Mouse (Mus musculus): Measurements from ENCODE around the gene Cetn3. TPM values are rescaled to one million over a fixed set of nuclear protein-coding genes. Genes with fewer than 3 reads are reported as not detected.

The Cetn3 gene
- polyA plus RNA-seq, 1 experiment from 2014 or later, result 208 TPM

- Histone ChIP-seq H3K4me1 (no peaks in the 10 kb centered on the region), H3K4me3 (replicated peaks) (no peak overlapping the region), H3K27me3 (no peaks in the 10 kb centered on the region), H3K4me2 (no peak overlapping the region), H3K27ac (no peak overlapping the region), H3K36me3 (no peaks in the 10 kb centered on the region), H3K9ac (no peak overlapping the region), H3K9me3 (replicated peaks) (no peaks in the 10 kb centered on the region)
- no peak for ATAC-seq (replicated peaks; ENCODE audit: low FRiP score)
- 83% methylated on average over 3 of the region's 3 CpGs for WGBS
These were observed 6.7 kb upstream of the Cetn3 start for GRCm38 (mm10) chr13:81776217-81776616.

GRCm38 (mm10) chr13:81782475-81782874 lies 402 bp upstream of the Cetn3 start:
- peak overlapping the region; percentile 100 for H3K27ac ChIP-seq
- ATAC-seq (replicated peaks; ENCODE audit: low FRiP score), result no peak
- peaks cover 22% of the 10 kb centered on the region for H3K4me1 ChIP-seq
- 36% methylated on average over 9 of the region's 9 CpGs for WGBS
- peak overlapping the region; percentile 89 for H3K9ac ChIP-seq
- no peaks in the 10 kb centered on the region for H3K9me3 ChIP-seq (replicated peaks)
- H3K36me3 ChIP-seq, result peaks cover 11% of the 10 kb centered on the region
- peak overlapping the region; percentile 82 for H3K4me2 ChIP-seq
- H3K27me3 ChIP-seq, result no peaks in the 10 kb centered on the region
- peak overlapping the region; percentile 84 for H3K4me3 ChIP-seq (replicated peaks)

GRCm38 (mm10) chr13:81783405-81784342 lies 797 bp downstream of the Cetn3 start:
- peaks cover 21% of the 10 kb centered on the region for H3K36me3 ChIP-seq
- H3K4me2 ChIP-seq, result peak overlapping the region; percentile 82
- under 1% methylated on average over 62 of the region's 62 CpGs for WGBS
- peaks cover 22% of the 10 kb centered on the region for H3K4me1 ChIP-seq
- H3K9ac ChIP-seq, result peak overlapping the region; percentile 89
- peak overlapping the region; percentile 84 for H3K4me3 ChIP-seq (replicated peaks)
- H3K27me3 ChIP-seq, result no peaks in the 10 kb centered on the region
- peak; percentile 99 for ATAC-seq (replicated peaks; ENCODE audit: low FRiP score)
- H3K9me3 ChIP-seq (replicated peaks), result no peaks in the 10 kb centered on the region
- H3K27ac ChIP-seq, result peak overlapping the region; percentile 100

DNA sequence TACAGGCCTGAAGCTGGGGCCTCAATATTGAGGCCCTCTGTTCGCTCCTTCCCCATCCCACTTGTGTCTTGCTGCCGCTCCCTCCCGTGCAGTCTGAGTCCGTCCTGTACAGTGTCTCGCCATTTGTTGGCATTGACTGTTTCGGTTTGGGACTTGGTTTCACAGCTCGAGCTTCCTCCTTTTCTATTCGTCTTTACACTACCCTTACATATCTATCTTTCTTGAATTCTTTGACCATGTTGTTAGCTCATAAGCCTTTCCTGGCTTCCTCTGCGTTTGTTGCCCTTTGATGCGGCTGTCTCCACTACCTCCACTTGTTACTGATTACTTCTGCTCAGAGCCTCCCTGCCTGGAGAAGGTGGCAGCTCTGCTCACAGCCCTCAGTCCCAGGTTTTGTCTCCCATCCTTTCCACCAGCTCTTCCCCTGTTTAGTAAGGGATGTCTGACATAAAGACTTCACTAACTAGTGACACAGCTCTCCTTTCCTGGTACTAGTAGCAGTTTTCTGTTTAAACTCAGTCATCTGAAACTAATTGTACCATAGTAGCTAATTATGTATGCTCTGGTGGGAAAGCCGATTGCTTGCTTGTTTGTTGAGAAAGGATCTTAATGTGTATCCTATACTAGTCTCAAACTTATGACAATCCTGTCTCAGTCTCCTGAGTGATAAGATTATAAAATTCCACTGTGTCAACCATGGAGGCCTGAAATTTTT lies 3.0 kb downstream of the Cetn3 start:
- Histone ChIP-seq H3K27ac (no peak overlapping the region), H3K4me1 (peaks cover 22% of the 10 kb centered on the region), H3K27me3 (no peaks in the 10 kb centered on the region), H3K9me3 (replicated peaks) (no peaks in the 10 kb centered on the region), H3K9ac (no peak overlapping the region), H3K4me2 (no peak overlapping the region), H3K4me3 (replicated peaks) (no peak overlapping the region), H3K36me3 (peaks cover 38% of the 10 kb centered on the region)
- no peak for ATAC-seq (replicated peaks; ENCODE audit: low FRiP score)
- WGBS, result 75% methylated on average over 11 of the region's 11 CpGs

DNA sequence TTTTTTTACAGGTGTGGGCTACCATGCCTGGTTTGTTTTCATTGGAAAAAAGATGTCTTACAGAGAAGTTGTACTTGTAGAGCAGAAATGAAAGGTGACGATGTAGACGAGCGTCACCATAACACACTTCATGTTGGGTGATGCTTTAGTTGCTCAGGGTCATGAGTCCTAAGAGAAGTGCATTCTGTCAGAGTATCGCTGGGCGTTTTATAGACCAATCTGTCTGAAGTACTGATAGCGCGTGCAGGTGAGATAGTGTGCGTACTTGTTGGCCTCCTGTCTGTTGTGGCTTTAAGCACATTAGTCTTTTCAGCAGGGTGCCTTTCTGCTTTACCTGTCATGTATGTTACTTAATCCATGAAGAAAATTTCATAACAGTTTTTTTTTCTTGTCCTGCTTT lies 7.3 kb downstream of the Cetn3 start:
- Histone ChIP-seq H3K4me3 (replicated peaks) (no peak overlapping the region), H3K9ac (no peak overlapping the region), H3K36me3 (peaks cover 49% of the 10 kb centered on the region), H3K27me3 (no peaks in the 10 kb centered on the region), H3K4me2 (no peak overlapping the region), H3K9me3 (replicated peaks) (no peaks in the 10 kb centered on the region), H3K4me1 (peaks cover 10% of the 10 kb centered on the region), H3K27ac (no peak overlapping the region)
- WGBS, result 96% methylated on average over 8 of the region's 8 CpGs
- ATAC-seq (replicated peaks; ENCODE audit: low FRiP score), result no peak

GRCm38 (mm10) chr13:81791861-81792260 lies 9.0 kb downstream of the Cetn3 start:
- H3K27ac ChIP-seq, result no peak overlapping the region
- H3K4me3 ChIP-seq (replicated peaks), result no peak overlapping the region
- H3K4me2 ChIP-seq, result no peak overlapping the region
- H3K36me3 ChIP-seq, result peaks cover 47% of the 10 kb centered on the region
- no peak overlapping the region for H3K9ac ChIP-seq
- 80% methylated on average over 8 of the region's 8 CpGs for WGBS
- no peaks in the 10 kb centered on the region for H3K9me3 ChIP-seq (replicated peaks)
- H3K4me1 ChIP-seq, result peaks cover 3% of the 10 kb centered on the region; the same call in 1 of the 2 replicates
- no peak for ATAC-seq (replicated peaks; ENCODE audit: low FRiP score)
- no peaks in the 10 kb centered on the region for H3K27me3 ChIP-seq

GRCm38 (mm10) chr13:81793850-81794249 lies 11.0 kb downstream of the Cetn3 start:
- no peak overlapping the region for H3K27ac ChIP-seq
- ATAC-seq (replicated peaks; ENCODE audit: low FRiP score), result no peak
- WGBS, result 50% methylated on average over 1 of the region's 1 CpGs
- H3K27me3 ChIP-seq, result no peaks in the 10 kb centered on the region
- peaks cover 3% of the 10 kb centered on the region; the same call in 1 of the 2 replicates for H3K4me1 ChIP-seq
- H3K9ac ChIP-seq, result no peak overlapping the region
- peaks cover 32% of the 10 kb centered on the region for H3K36me3 ChIP-seq
- no peak overlapping the region for H3K4me2 ChIP-seq
- H3K9me3 ChIP-seq (replicated peaks), result no peaks in the 10 kb centered on the region
- H3K4me3 ChIP-seq (replicated peaks), result no peak overlapping the region

- Histone ChIP-seq H3K4me3 (replicated peaks) (no peak overlapping the region), H3K27me3 (no peaks in the 10 kb centered on the region), H3K27ac (no peak overlapping the region), H3K4me1 (no peaks in the 10 kb centered on the region), H3K9me3 (replicated peaks) (no peaks in the 10 kb centered on the region), H3K36me3 (peaks cover 10% of the 10 kb centered on the region), H3K4me2 (no peak overlapping the region), H3K9ac (no peak overlapping the region)
- ATAC-seq (replicated peaks; ENCODE audit: low FRiP score), result no peak
- WGBS, result 42% methylated on average over 3 of the region's 3 CpGs
These were observed 18.2 kb downstream of the Cetn3 start for GRCm38 (mm10) chr13:81801121-81801520.

- no peak for ATAC-seq (replicated peaks; ENCODE audit: low FRiP score)
- Histone ChIP-seq H3K4me2 (no peak overlapping the region), H3K9ac (no peak overlapping the region), H3K27ac (no peak overlapping the region), H3K36me3 (peaks cover 10% of the 10 kb centered on the region), H3K27me3 (no peaks in the 10 kb centered on the region), H3K4me3 (replicated peaks) (no peak overlapping the region), H3K9me3 (replicated peaks) (no peaks in the 10 kb centered on the region), H3K4me1 (no peaks in the 10 kb centered on the region)
- 94% methylated on average over 4 of the region's 4 CpGs for WGBS
These were observed 20.8 kb downstream of the Cetn3 start for GRCm38 (mm10) chr13:81803713-81804112.

DNA sequence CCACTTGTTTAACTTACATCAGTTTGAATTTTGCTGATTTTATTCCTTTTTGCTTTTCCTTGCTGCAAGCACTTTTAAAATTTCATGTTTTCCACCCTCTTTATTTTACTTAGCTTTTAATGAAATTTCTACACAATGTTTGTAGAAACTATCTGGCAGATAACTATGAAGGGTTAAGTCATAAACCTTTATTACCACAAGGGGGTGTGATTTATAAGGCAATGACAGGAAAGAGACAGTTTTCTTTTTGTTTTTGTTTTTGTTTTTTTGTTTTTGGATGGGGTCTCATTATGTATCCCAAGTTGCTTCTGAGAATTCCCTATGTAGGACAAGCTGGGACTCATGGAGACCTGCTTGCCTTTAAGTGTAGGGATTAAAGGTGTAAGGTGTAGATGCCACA lies 39.9 kb downstream of the Cetn3 start:
- no peak overlapping the region for H3K4me2 ChIP-seq
- H3K4me3 ChIP-seq (replicated peaks), result no peak overlapping the region
- ATAC-seq (replicated peaks; ENCODE audit: low FRiP score), result no peak
- no peaks in the 10 kb centered on the region for H3K9me3 ChIP-seq (replicated peaks)
- H3K36me3 ChIP-seq, result no peaks in the 10 kb centered on the region
- H3K27me3 ChIP-seq, result no peaks in the 10 kb centered on the region
- H3K9ac ChIP-seq, result no peak overlapping the region
- no peaks in the 10 kb centered on the region for H3K4me1 ChIP-seq
- H3K27ac ChIP-seq, result no peak overlapping the region

GRCm38 (mm10) chr13:81824576-81825330 lies 41.9 kb downstream of the Cetn3 start:
- no peak for ATAC-seq (replicated peaks; ENCODE audit: low FRiP score)
- Histone ChIP-seq H3K27ac (no peak overlapping the region), H3K4me1 (no peaks in the 10 kb centered on the region), H3K9ac (no peak overlapping the region), H3K27me3 (no peaks in the 10 kb centered on the region), H3K4me3 (replicated peaks) (no peak overlapping the region), H3K4me2 (no peak overlapping the region), H3K36me3 (no peaks in the 10 kb centered on the region), H3K9me3 (replicated peaks) (no peaks in the 10 kb centered on the region)
- 38% methylated on average over 11 of the region's 11 CpGs for WGBS

DNA sequence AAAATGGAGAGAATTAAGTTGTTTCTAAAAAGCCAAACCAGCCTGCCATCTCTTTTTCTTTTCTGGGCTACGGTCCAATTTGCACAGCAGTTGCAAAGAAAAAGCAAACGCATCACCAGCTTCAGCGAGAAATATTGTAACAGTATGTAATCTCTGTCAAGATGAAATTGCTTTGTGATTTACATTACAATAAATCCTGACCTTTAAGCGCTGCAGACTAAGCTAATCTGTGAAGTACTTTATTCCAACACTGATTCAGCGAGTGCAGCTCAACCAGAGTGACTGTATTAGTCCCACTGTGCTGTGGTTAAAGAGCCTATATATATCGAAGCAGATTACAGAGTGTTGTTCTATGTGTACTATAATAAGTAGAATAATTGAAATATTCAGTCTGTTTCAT lies 45.6 kb downstream of the Cetn3 start:
- Histone ChIP-seq H3K4me2 (no peak overlapping the region), H3K9ac (no peak overlapping the region), H3K4me3 (replicated peaks) (no peak overlapping the region), H3K9me3 (replicated peaks) (no peaks in the 10 kb centered on the region), H3K36me3 (no peaks in the 10 kb centered on the region), H3K27me3 (no peaks in the 10 kb centered on the region), H3K27ac (no peak overlapping the region), H3K4me1 (no peaks in the 10 kb centered on the region)
- WGBS, result 56% methylated on average over 6 of the region's 6 CpGs
- ATAC-seq (replicated peaks; ENCODE audit: low FRiP score), result no peak
